ENCODE assay signal across 19 mouse cellular contexts in the genomic region with DNA sequence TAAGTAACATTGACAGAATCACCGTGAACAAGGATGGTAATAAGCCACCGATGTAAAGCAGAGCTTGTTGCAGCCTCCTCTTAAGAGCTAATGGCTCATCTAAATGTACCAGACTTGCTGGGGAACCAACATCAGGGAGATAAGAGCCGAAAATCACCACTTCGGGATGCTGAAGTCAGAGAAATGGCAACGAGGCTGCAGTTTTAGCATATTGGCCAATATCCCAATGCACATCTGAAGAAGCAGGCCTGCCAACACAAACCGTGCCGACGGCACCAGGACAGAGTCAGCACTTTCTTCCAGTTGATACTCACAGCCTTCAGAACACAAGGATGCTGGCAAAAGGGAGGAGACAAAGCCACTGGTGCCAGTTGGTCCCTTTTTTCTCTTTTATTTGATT.
DNase-seq lines count a peak whose midpoint lies in the region; ATAC-seq lines count a peak whose summit lies in the region.
"Had no signal": no experiment of that assay in that cellular context is flagged by ENCODE, and none has a peak within 500 bp of the region (broad histone marks: within the 10 kb centered on the region; RNA-seq: fewer than 3 reads in every experiment).

No protein-coding gene starts in this region.

- H3K36me3 ChIP-seq in forebrain, embryonic 14.5 days (ENCODE audit: control insufficient read depth, insufficient read depth, low read length): no peaks in the 10 kb centered on the region
- no peaks in the 10 kb centered on the region for H3K36me3 ChIP-seq in forebrain, embryonic 11.5 days (ENCODE audit: control insufficient read depth, insufficient read depth, low read length)
- no peaks in the 10 kb centered on the region for H3K36me3 ChIP-seq in embryonic facial prominence, embryonic 10.5 days (replicated peaks)
- H3K36me3 ChIP-seq: hindbrain, embryonic 13.5 days; limb, embryonic 12.5 days; liver, embryonic 13.5 days; lung, embryonic 15.5 days had no signal

- H3K9ac ChIP-seq in forebrain, embryonic 14.5 days (ENCODE audit: low read length): no peak overlapping the region
- no peak overlapping the region for H3K9ac ChIP-seq in forebrain, embryonic 11.5 days (ENCODE audit: low read length)
- H3K9ac ChIP-seq: hindbrain, embryonic 13.5 days; limb, embryonic 12.5 days; liver, embryonic 13.5 days; lung, embryonic 15.5 days had no signal

- whole genome bisulfite sequencing in forebrain, embryonic 14.5 days: 72% methylated on average over 8 of the region's 8 CpGs
- 92% methylated on average over 8 of the region's 8 CpGs for WGBS in forebrain, embryonic 11.5 days
- 93% methylated on average over 8 of the region's 8 CpGs for WGBS in embryonic facial prominence, embryonic 10.5 days

- no peak overlapping the region for H3K4me2 ChIP-seq in forebrain, embryonic 14.5 days (ENCODE audit: low read length)
- H3K4me2 ChIP-seq in forebrain, embryonic 11.5 days (ENCODE audit: low read depth, low read length, severe bottlenecking): no peak overlapping the region
- H3K4me2 ChIP-seq: hindbrain, embryonic 13.5 days; limb, embryonic 12.5 days; liver, embryonic 13.5 days; lung, embryonic 15.5 days; midbrain, embryonic 11.5 days had no signal

- DNase-seq in forebrain, embryonic 14.5 days (ENCODE audit: low spot score): peak; percentile 38
- DNase-seq in forebrain, embryonic 11.5 days (ENCODE audit: low spot score): no peak
- peak; percentile 6 to 17 for DNase-seq in layer of hippocampus, postnatal 14 days (ENCODE audit: low spot score in 2 of 2)
- no peak for DNase-seq in layer of hippocampus, adult 18-20 months (ENCODE audit: low spot score in 2 of 2)
- peak; percentile 32 to 33 for DNase-seq in right cerebral cortex, postnatal 10 days (ENCODE audit: low spot score in 2 of 2)
- DNase-seq in right cerebral cortex, postnatal 25 days: no peak
- DNase-seq in embryonic facial prominence, embryonic 10.5 days (ENCODE audit: low spot score): no peak
- DNase-seq: adrenal gland, postnatal 25 days; embryo, embryonic 11 days; gastrocnemius, postnatal 36 days; liver, embryonic 13.5 days; thymus, postnatal 14 days had no signal

- ATAC-seq in forebrain, embryonic 14.5 days: peak; percentile 26; the same call in 1 of the 2 replicates
- no peak for ATAC-seq in forebrain, embryonic 11.5 days (replicated peaks; ENCODE audit: low FRiP score)
- ATAC-seq: intestine, embryonic 16.5 days had no signal

- H3K4me3 ChIP-seq in forebrain, embryonic 14.5 days (ENCODE audit: low read depth, low read length): no peak overlapping the region
- no peak overlapping the region for H3K4me3 ChIP-seq in forebrain, embryonic 11.5 days (ENCODE audit: low read depth, low read length)
- H3K4me3 ChIP-seq in embryonic facial prominence, embryonic 10.5 days: no peak overlapping the region
- H3K4me3 ChIP-seq: hindbrain, embryonic 13.5 days; limb, embryonic 12.5 days; liver, embryonic 13.5 days; lung, embryonic 15.5 days had no signal

- no peaks in the 10 kb centered on the region for H3K27me3 ChIP-seq in forebrain, embryonic 14.5 days (replicated peaks; ENCODE audit: control insufficient read depth, insufficient read depth, low read length)
- no peaks in the 10 kb centered on the region for H3K27me3 ChIP-seq in forebrain, embryonic 11.5 days (ENCODE audit: control insufficient read depth, insufficient read depth, low read length)
- no peaks in the 10 kb centered on the region for H3K27me3 ChIP-seq in embryonic facial prominence, embryonic 10.5 days (replicated peaks; ENCODE audit: low read depth, poor library complexity, severe bottlenecking)
- H3K27me3 ChIP-seq: hindbrain, embryonic 13.5 days; limb, embryonic 12.5 days; liver, embryonic 13.5 days; lung, embryonic 15.5 days had no signal

- H3K4me1 ChIP-seq in forebrain, embryonic 14.5 days (ENCODE audit: control insufficient read depth, insufficient read depth, low read length): no peaks in the 10 kb centered on the region
- no peaks in the 10 kb centered on the region for H3K4me1 ChIP-seq in forebrain, embryonic 11.5 days (replicated peaks; ENCODE audit: control insufficient read depth, insufficient read depth, low read length)
- H3K4me1 ChIP-seq in embryonic facial prominence, embryonic 10.5 days: no peaks in the 10 kb centered on the region
- H3K4me1 ChIP-seq: hindbrain, embryonic 13.5 days; limb, embryonic 12.5 days; liver, embryonic 13.5 days; lung, embryonic 15.5 days had no signal

- H3K27ac ChIP-seq in forebrain, embryonic 14.5 days (ENCODE audit: low read depth, low read length): no peak overlapping the region
- H3K27ac ChIP-seq in forebrain, embryonic 11.5 days (ENCODE audit: low read depth, low read length): no peak overlapping the region
- H3K27ac ChIP-seq in embryonic facial prominence, embryonic 10.5 days (replicated peaks): no peak overlapping the region
- H3K27ac ChIP-seq: hindbrain, embryonic 13.5 days; kidney, postnatal 0 days; limb, embryonic 12.5 days; liver, embryonic 13.5 days; lung, embryonic 15.5 days; macrophage had no signal

- H3K9me3 ChIP-seq in forebrain, embryonic 14.5 days (replicated peaks; ENCODE audit: control insufficient read depth, low read length): no peaks in the 10 kb centered on the region
- no peaks in the 10 kb centered on the region for H3K9me3 ChIP-seq in forebrain, embryonic 11.5 days (ENCODE audit: control insufficient read depth, low read length)
- H3K9me3 ChIP-seq in embryonic facial prominence, embryonic 10.5 days: no peaks in the 10 kb centered on the region
- H3K9me3 ChIP-seq: hindbrain, embryonic 13.5 days; limb, embryonic 12.5 days; liver, embryonic 13.5 days; lung, embryonic 15.5 days had no signal

Comparison
In these comparisons a context has a peak if more than half of its experiments do, and no peak if none do; other contexts are left out.
1. DNase-seq: peak in forebrain, embryonic 14.5 days (single experiment), layer of hippocampus, postnatal 14 days (2 of 2) and right cerebral cortex, postnatal 10 days (2 of 2); none in forebrain, embryonic 11.5 days (single experiment), layer of hippocampus, adult 18-20 months (0 of 2), right cerebral cortex, postnatal 25 days (single experiment) and embryonic facial prominence, embryonic 10.5 days (single experiment).